Mouse (Mus musculus) C2C12 (cell line): ENCODE measurements around the gene Col4a3. TPM values are rescaled to one million over a fixed set of nuclear protein-coding genes. Genes with fewer than 3 reads are reported as not detected.

ENCODE experiments used
- H3K27me3 ChIP-seq: one replicate; pipeline ENCODE4 v1.6.1; 2011; ENCODE audit not compliant: control insufficient read depth, insufficient read depth, insufficient read length
- H3K36me3 ChIP-seq: one replicate; pipeline ENCODE4 v1.6.1; 2011; ENCODE audit not compliant: control insufficient read depth, insufficient read depth
- H3K4me3 ChIP-seq: one replicate; pipeline ENCODE4 v1.5.1; 2011; ENCODE audit warnings: mild to moderate bottlenecking, control low read depth; ENCODE audit not compliant: poor library complexity, insufficient read depth, severe bottlenecking
- H3K79me2 ChIP-seq: one replicate; pipeline ENCODE4 v1.6.1; 2011; ENCODE audit not compliant: control insufficient read depth, insufficient read depth
- H3K79me3 ChIP-seq: one replicate; pipeline ENCODE4 v1.6.1; 2011; ENCODE audit warnings: low read depth, control low read depth
- H3ac ChIP-seq: one replicate; pipeline ENCODE3; 2011; ENCODE audit warnings: low read depth; ENCODE audit not compliant: control insufficient read depth, insufficient read length
- CEBPB ChIP-seq: IDR thresholded peaks from one replicate; pipeline ENCODE4 v1.6.1; 2011; ENCODE audit warnings: low read depth, mild to moderate bottlenecking, control low read depth, moderate library complexity
- CTCF ChIP-seq: IDR thresholded peaks from one replicate; pipeline ENCODE4 v1.5.1; 2011; ENCODE audit not compliant: control insufficient read depth, insufficient read depth, insufficient read length
- FOSL1 ChIP-seq: IDR thresholded peaks from one replicate; pipeline ENCODE4 v1.8.0; 2011; ENCODE audit warnings: mild to moderate bottlenecking, low read length; ENCODE audit not compliant: poor library complexity, insufficient read depth, severe bottlenecking
- MAX ChIP-seq: IDR thresholded peaks from one replicate; pipeline ENCODE4 v1.6.1; 2011; ENCODE audit warnings: mild to moderate bottlenecking, control low read depth
- MYOD1 ChIP-seq: IDR thresholded peaks from one replicate; pipeline ENCODE4 v1.6.1; 2011; ENCODE audit warnings: low read depth; ENCODE audit not compliant: control insufficient read depth, insufficient read length
- MYOG ChIP-seq: IDR thresholded peaks from one replicate; pipeline ENCODE4 v1.6.1; 2011; ENCODE audit not compliant: control insufficient read depth, insufficient read length; ENCODE audit errors: extremely low read depth
- USF1 ChIP-seq: IDR thresholded peaks from one replicate; pipeline ENCODE4 v1.6.1; 2011; ENCODE audit warnings: low read depth, mild to moderate bottlenecking, control low read depth, moderate library complexity
- polyA plus RNA-seq: library from polyadenylated mRNA; unstranded; fragments of >200 nt; fragmentation: generic; extraction: Trizol; gene quantifications from one replicate; pipeline ENCODE4 v1.2.1, GENCODE M21; 2012; ENCODE audit warnings: missing spikeins

Gene Col4a3
- polyA plus RNA-seq, 1 experiment = 0.01 TPM

GRCm38 (mm10) chr1:82726482-82726881 is 139.8 kb downstream of the Col4a3 start:
- no peak for TF ChIP-seq USF1
- TF ChIP-seq CTCF = no peak
- Histone ChIP-seq H3K27me3 (no peaks in the 10 kb centered on the region), H3ac (no peak overlapping the region), H3K79me3 (peaks cover 21% of the 10 kb centered on the region), H3K79me2 (peaks cover 47% of the 10 kb centered on the region), H3K36me3 (peaks cover 25% of the 10 kb centered on the region), H3K4me3 (no peak overlapping the region)

GRCm38 (mm10) chr1:82733357-82733756 is 146.6 kb downstream of the Col4a3 start:
- Histone ChIP-seq H3K36me3 (peaks cover 88% of the 10 kb centered on the region), H3K4me3 (no peak overlapping the region), H3K27me3 (no peaks in the 10 kb centered on the region), H3ac (no peak overlapping the region), H3K79me3 (peaks cover 4% of the 10 kb centered on the region), H3K79me2 (peaks cover 14% of the 10 kb centered on the region)
- no peak for TF ChIP-seq CEBPB
- TF ChIP-seq USF1 = no peak
- TF ChIP-seq FOSL1 = no peak
- no peak for TF ChIP-seq MYOD1
- TF ChIP-seq CTCF = no peak
- no peak for TF ChIP-seq MAX
- no peak for TF ChIP-seq MYOG

- Histone ChIP-seq H3K79me2 (no peaks in the 10 kb centered on the region), H3K79me3 (no peaks in the 10 kb centered on the region), H3K36me3 (peaks cover 89% of the 10 kb centered on the region), H3K27me3 (no peaks in the 10 kb centered on the region), H3K4me3 (no peak overlapping the region), H3ac (no peak overlapping the region)
- TF ChIP-seq CTCF = no peak
- no peak for TF ChIP-seq USF1
- TF ChIP-seq MAX = no peak
- TF ChIP-seq FOSL1 = no peak
- TF ChIP-seq MYOG = no peak
Measured at GRCm38 (mm10) chr1:82738066-82738465, 151.3 kb downstream of the Col4a3 start.

GRCm38 (mm10) chr1:82741539-82741938 is 154.8 kb downstream of the Col4a3 start:
- Histone ChIP-seq H3K36me3 (peaks cover 68% of the 10 kb centered on the region), H3K27me3 (no peaks in the 10 kb centered on the region), H3K79me2 (no peaks in the 10 kb centered on the region), H3K4me3 (no peak overlapping the region), H3K79me3 (no peaks in the 10 kb centered on the region), H3ac (no peak overlapping the region)
- no peak for TF ChIP-seq MYOD1
- no peak for TF ChIP-seq USF1
- TF ChIP-seq FOSL1 = no peak
- no peak for TF ChIP-seq MAX
- TF ChIP-seq CEBPB = no peak
- no peak for TF ChIP-seq MYOG
- no peak for TF ChIP-seq CTCF

- Histone ChIP-seq H3K79me2 (no peaks in the 10 kb centered on the region), H3K79me3 (no peaks in the 10 kb centered on the region), H3K36me3 (peaks cover 50% of the 10 kb centered on the region), H3K4me3 (no peak overlapping the region), H3K27me3 (no peaks in the 10 kb centered on the region), H3ac (no peak overlapping the region)
- no peak for TF ChIP-seq MAX
- TF ChIP-seq CTCF = no peak
- TF ChIP-seq USF1 = no peak
- TF ChIP-seq MYOD1 = no peak
- TF ChIP-seq FOSL1 = no peak
- TF ChIP-seq CEBPB = no peak
- TF ChIP-seq MYOG = no peak
Measured at GRCm38 (mm10) chr1:82743962-82744361, 157.2 kb downstream of the Col4a3 start.

- Histone ChIP-seq H3K36me3 (peaks cover 44% of the 10 kb centered on the region), H3K4me3 (no peak overlapping the region)
Measured at GRCm38 (mm10) chr1:82746408-82746807, 159.7 kb downstream of the Col4a3 start.

More at GRCm38 (mm10) chr1:82746408-82746807, 159.7 kb downstream of the Col4a3 start:
- TF ChIP-seq CTCF (no peak), MYOG (no peak), USF1 (no peak), MAX (no peak), MYOD1 (no peak)
- Histone ChIP-seq H3K79me2 (no peaks in the 10 kb centered on the region), H3ac (no peak overlapping the region), H3K79me3 (no peaks in the 10 kb centered on the region), H3K27me3 (no peaks in the 10 kb centered on the region)
